Mouse (Mus musculus) cerebellum, adult 2 months (tissue): ENCODE measurements around the gene Slc45a1.

Experiments
- CTCF ChIP-seq: fragments of 200-500 bp; IDR thresholded peaks from 2 replicates; pipeline ENCODE4 v1.5.1; 2011; ENCODE audit warnings: low read depth, mild to moderate bottlenecking, control low read depth, low read length, moderate library complexity, borderline replicate concordance; ENCODE audit not compliant: insufficient read depth
- POLR2A ChIP-seq: fragments of 200-500 bp; IDR thresholded peaks from 2 replicates; pipeline ENCODE4 v1.6.1; 2011; ENCODE audit warnings: low read length, control low read depth, borderline replicate concordance; ENCODE audit not compliant: insufficient read depth

DNA sequence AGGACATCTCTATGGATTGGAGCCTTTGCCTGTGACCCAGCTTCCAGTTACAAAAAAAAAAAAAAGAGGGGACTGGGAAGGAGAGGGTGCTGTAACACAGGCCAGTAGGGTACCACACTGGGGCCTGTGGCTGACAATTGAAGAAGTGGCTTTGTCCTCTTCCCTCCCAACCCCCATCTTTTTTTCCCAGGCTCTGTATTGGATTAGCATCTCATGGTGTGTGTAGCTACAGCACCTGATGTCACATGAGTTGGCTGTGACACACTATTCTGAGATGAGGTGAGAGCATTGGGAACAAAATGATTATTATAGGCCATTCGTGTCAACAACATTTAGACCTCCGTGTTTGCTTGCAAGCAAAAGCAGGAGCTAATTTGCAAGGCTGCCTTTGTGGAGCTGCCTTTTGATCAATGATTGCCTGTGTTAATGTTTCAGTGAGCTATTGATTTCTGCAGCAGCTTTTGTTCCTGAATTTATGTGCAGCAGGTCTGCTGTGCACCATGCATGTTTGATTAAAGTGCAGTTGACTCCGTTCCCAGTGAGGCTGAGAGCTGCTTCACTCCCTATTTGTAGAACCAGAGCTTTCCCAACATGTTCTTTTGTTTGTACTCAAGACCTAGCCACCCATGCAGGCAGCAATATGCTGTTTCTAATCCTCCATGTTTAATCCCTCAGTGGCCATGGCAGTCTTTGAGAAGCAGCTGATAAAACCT is 45.4 kb downstream of the Slc45a1 start:
- TF ChIP-seq POLR2A (no peak), CTCF (no peak)
